Mouse (Mus musculus) stomach, embryonic 16.5 days (tissue): ENCODE data around the gene Tor3a. TPM values are rescaled to one million over a fixed set of nuclear protein-coding genes. Genes with fewer than 3 reads are reported as not detected.
"Not testable (repeated sequence)": the region's sequence is repeated elsewhere in the genome, so short reads cannot be mapped to it uniquely, and the experiment has no call there.

ENCODE experiments used
- ATAC-seq: fragments of 200-750 bp; cut with Nextera tagmentation; 2 replicates; pipeline ENCODE4 v1.8.0; 2017; ENCODE audit warnings: moderate number of reproducible peaks, moderate TSS enrichment; ENCODE audit not compliant: insufficient read depth, low FRiP score
- H3K27ac ChIP-seq: fragments of 300-500 bp; sonication (generic); 2 replicates; pipeline ENCODE4 v1.5.1; 2014; ENCODE audit warnings: low read length
- H3K27me3 ChIP-seq: fragments of 300-500 bp; sonication (generic); 2 replicates; pipeline ENCODE4 v1.6.1; 2014; ENCODE audit warnings: low read length, control low read depth, mixed read lengths; ENCODE audit not compliant: control insufficient read depth, insufficient read depth
- H3K36me3 ChIP-seq: fragments of 300-500 bp; sonication (generic); 2 replicates; pipeline ENCODE4 v1.6.1; 2014; ENCODE audit warnings: low read length; ENCODE audit not compliant: control insufficient read depth, insufficient read depth
- H3K4me1 ChIP-seq: fragments of 300-500 bp; sonication (generic); 2 replicates; pipeline ENCODE4 v1.6.1; 2014; ENCODE audit warnings: low read length, control low read depth, mixed read lengths; ENCODE audit not compliant: control insufficient read depth, insufficient read depth
- H3K4me2 ChIP-seq: fragments of 300-500 bp; sonication (generic); 2 replicates; pipeline ENCODE4 v1.6.1; 2014; ENCODE audit warnings: low read depth, low read length, mixed read lengths
- H3K4me3 ChIP-seq: fragments of 300-500 bp; sonication (generic); replicated peaks from 2 replicates; pipeline ENCODE4 v1.5.1; 2014; ENCODE audit warnings: mild to moderate bottlenecking, low read length
- H3K9ac ChIP-seq: fragments of 300-500 bp; sonication (generic); 2 replicates; pipeline ENCODE4 v1.6.1; 2014; ENCODE audit warnings: low read length
- H3K9me3 ChIP-seq: fragments of 300-500 bp; sonication (generic); replicated peaks from 2 replicates; pipeline ENCODE4 v1.6.1; 2016; ENCODE audit warnings: low read length, control low read depth; ENCODE audit not compliant: control insufficient read depth
- WGBS: fragments of 180-500 bp; shearing (Covaris S2); extraction: QIAGEN DNeasy Blood & Tissue Kit; methylation state at CpG from one replicate; pipeline ENCODE4 v1.1.7; 2014; 5-methylcytosine and 5-hydroxymethylcytosine counted together
- polyA plus RNA-seq: library from polyadenylated mRNA; unstranded; fragments of >200 nt; fragmentation: Nextera tagmentation; extraction: Ambion mirVana; gene quantifications from 2 replicates; pipeline ENCODE4 v1.2.1, GENCODE M21; 2015

Gene Tor3a
- polyA plus RNA-seq, 1 experiment from 2014 or later, result 14.6 TPM

- peak; percentile 34; the same call in 1 of the 2 replicates for ATAC-seq
- Histone ChIP-seq H3K36me3 (no peaks in the 10 kb centered on the region), H3K4me2 (peak overlapping the region; percentile 96), H3K27me3 (no peaks in the 10 kb centered on the region), H3K9ac (peak overlapping the region; percentile 76), H3K4me1 (peaks cover 10% of the 10 kb centered on the region; the same call in 1 of the 2 replicates), H3K9me3 (no peaks in the 10 kb centered on the region), H3K27ac (peak overlapping the region; percentile 25; the same call in 1 of the 2 replicates), H3K4me3 (peak overlapping the region; percentile 70)
- 4% methylated on average over 29 of the region's 29 CpGs for whole genome bisulfite sequencing
Measured at GRCm38 (mm10) chr1:156673476-156674194, 521 bp downstream of the Tor3a start.

- peak overlapping the region; percentile 96 for H3K4me2 ChIP-seq
- 24% methylated on average over 14 of the region's 14 CpGs for WGBS
- H3K36me3 ChIP-seq, result no peaks in the 10 kb centered on the region
- ATAC-seq, result no peak
- peak overlapping the region; percentile 70 for H3K4me3 ChIP-seq
- H3K9ac ChIP-seq, result peak overlapping the region; percentile 76
- no peaks in the 10 kb centered on the region for H3K9me3 ChIP-seq
- no peak overlapping the region for H3K27ac ChIP-seq
- peaks cover 10% of the 10 kb centered on the region; the same call in 1 of the 2 replicates for H3K4me1 ChIP-seq
- no peaks in the 10 kb centered on the region for H3K27me3 ChIP-seq
Measured at GRCm38 (mm10) chr1:156672720-156673475, 1.3 kb downstream of the Tor3a start.

- WGBS, result 88% methylated on average over 3 of the region's 3 CpGs
- no peaks in the 10 kb centered on the region for H3K9me3 ChIP-seq
- H3K9ac ChIP-seq, result no peak overlapping the region
- ATAC-seq, result no peak
- H3K4me3 ChIP-seq, result no peak overlapping the region
- no peak overlapping the region for H3K4me2 ChIP-seq
- H3K4me1 ChIP-seq, result peaks cover 13% of the 10 kb centered on the region
- H3K36me3 ChIP-seq, result no peaks in the 10 kb centered on the region
- H3K27ac ChIP-seq, result no peak overlapping the region
- no peaks in the 10 kb centered on the region for H3K27me3 ChIP-seq
Measured at GRCm38 (mm10) chr1:156671921-156672320, 2.2 kb downstream of the Tor3a start.

- no peak overlapping the region for H3K4me3 ChIP-seq
- 39% methylated on average over 11 of the region's 11 CpGs for WGBS
- no peaks in the 10 kb centered on the region for H3K27me3 ChIP-seq
- no peaks in the 10 kb centered on the region for H3K36me3 ChIP-seq
- peaks cover 14% of the 10 kb centered on the region for H3K4me1 ChIP-seq
- H3K4me2 ChIP-seq, result no peak overlapping the region
- no peaks in the 10 kb centered on the region for H3K9me3 ChIP-seq
- no peak overlapping the region for H3K27ac ChIP-seq
- no peak overlapping the region for H3K9ac ChIP-seq
- peak; percentile 21; the same call in 1 of the 2 replicates for ATAC-seq
Measured at GRCm38 (mm10) chr1:156669208-156669983, 4.8 kb downstream of the Tor3a start.

GRCm38 (mm10) chr1:156668602-156669001 lies 5.6 kb downstream of the Tor3a start:
- no peak overlapping the region for H3K9ac ChIP-seq
- H3K27me3 ChIP-seq, result no peaks in the 10 kb centered on the region
- H3K4me3 ChIP-seq, result no peak overlapping the region
- H3K9me3 ChIP-seq, result no peaks in the 10 kb centered on the region
- no peak overlapping the region for H3K27ac ChIP-seq
- H3K36me3 ChIP-seq, result no peaks in the 10 kb centered on the region
- ATAC-seq, result no peak
- H3K4me1 ChIP-seq, result peaks cover 12% of the 10 kb centered on the region
- WGBS, result 34% methylated on average over 5 of the region's 5 CpGs
- no peak overlapping the region for H3K4me2 ChIP-seq

- no peak overlapping the region for H3K4me2 ChIP-seq
- H3K36me3 ChIP-seq, result no peaks in the 10 kb centered on the region
- H3K4me1 ChIP-seq, result peaks cover 6% of the 10 kb centered on the region; the same call in 1 of the 2 replicates
- H3K9ac ChIP-seq, result 0 out of 2 replicates have a peak overlapping the region, but pooled peaks have one; percentile 7
- H3K27ac ChIP-seq, result peak overlapping the region; percentile 57
- ATAC-seq, result peak; percentile 90
- H3K27me3 ChIP-seq, result no peaks in the 10 kb centered on the region
- 72% methylated on average over 23 of the region's 23 CpGs for WGBS
- H3K9me3 ChIP-seq, result no peaks in the 10 kb centered on the region
- H3K4me3 ChIP-seq, result no peak overlapping the region
Measured at GRCm38 (mm10) chr1:156667141-156667926, 6.8 kb downstream of the Tor3a start.

- WGBS, result 84% methylated on average over 8 of the region's 8 CpGs
- Histone ChIP-seq H3K4me2 (no peak overlapping the region), H3K9ac (no peak overlapping the region), H3K36me3 (no peaks in the 10 kb centered on the region), H3K4me1 (peaks cover 6% of the 10 kb centered on the region; the same call in 1 of the 2 replicates), H3K4me3 (no peak overlapping the region), H3K9me3 (no peaks in the 10 kb centered on the region), H3K27me3 (no peaks in the 10 kb centered on the region), H3K27ac (no peak overlapping the region)
- ATAC-seq, result no peak
Measured at GRCm38 (mm10) chr1:156665777-156666176, 8.4 kb downstream of the Tor3a start.

GRCm38 (mm10) chr1:156660660-156661236 lies 13.4 kb downstream of the Tor3a start:
- H3K4me2 ChIP-seq, result peak overlapping the region; percentile 25; the same call in 1 of the 2 replicates
- not testable (repeated sequence) for ATAC-seq, H3K9me3 ChIP-seq, H3K27me3 ChIP-seq, H3K4me3 ChIP-seq, H3K4me1 ChIP-seq, H3K36me3 ChIP-seq, H3K9ac ChIP-seq
- 57% methylated on average over 20 of the region's 21 CpGs for WGBS
- H3K27ac ChIP-seq, result peak overlapping the region; percentile 80
